Mouse (Mus musculus) midbrain, embryonic 12.5 days (tissue): ENCODE results near the gene Fbxw4. TPM values are rescaled to one million over a fixed set of nuclear protein-coding genes. Genes with fewer than 3 reads are reported as not detected.

ENCODE experiments used
- ATAC-seq: fragments of 200-750 bp; cut with Nextera tagmentation; 2 replicates; pipeline ENCODE4 v1.8.0; 2017; ENCODE audit warnings: low read depth, moderate TSS enrichment, moderate library complexity; ENCODE audit not compliant: low FRiP score
- H3K27ac ChIP-seq: fragments of 300-500 bp; sonication (generic); replicated peaks from 2 replicates; pipeline ENCODE4 v1.5.1; 2016; ENCODE audit warnings: mild to moderate bottlenecking
- H3K27me3 ChIP-seq: fragments of 300-500 bp; sonication (generic); 2 replicates; pipeline ENCODE4 v1.6.1; 2016; ENCODE audit warnings: mild to moderate bottlenecking
- H3K36me3 ChIP-seq: fragments of 300-500 bp; sonication (generic); 2 replicates; pipeline ENCODE4 v1.6.1; 2016
- H3K4me1 ChIP-seq: fragments of 300-500 bp; sonication (generic); 2 replicates; pipeline ENCODE4 v1.6.1; 2016
- H3K4me2 ChIP-seq: fragments of 300-500 bp; sonication (generic); replicated peaks from 2 replicates; pipeline ENCODE4 v1.6.1; 2016; ENCODE audit warnings: mild to moderate bottlenecking, moderate library complexity
- H3K4me3 ChIP-seq: fragments of 300-500 bp; sonication (generic); 2 replicates; pipeline ENCODE4 v1.5.1; 2016; ENCODE audit warnings: mild to moderate bottlenecking
- H3K9ac ChIP-seq: fragments of 300-500 bp; sonication (generic); replicated peaks from 2 replicates; pipeline ENCODE4 v1.6.1; 2016; ENCODE audit warnings: mild to moderate bottlenecking, moderate library complexity
- H3K9me3 ChIP-seq: fragments of 300-500 bp; sonication (generic); 2 replicates; pipeline ENCODE4 v1.6.1; 2016; ENCODE audit warnings: mild to moderate bottlenecking
- WGBS: fragments of 180-500 bp; shearing (Covaris S2); methylation state at CpG from one replicate; pipeline ENCODE4 v1.1.7; 2016; 5-methylcytosine and 5-hydroxymethylcytosine counted together
- polyA plus RNA-seq: library from polyadenylated mRNA; unstranded; fragments of >200 nt; fragmentation: Nextera tagmentation; extraction: Ambion mirVana; gene quantifications from 2 replicates; pipeline ENCODE4 v1.2.1, GENCODE M21; 2016

The Fbxw4 gene
- polyA plus RNA-seq, 1 experiment from 2014 or later: 5.9 TPM

DNA sequence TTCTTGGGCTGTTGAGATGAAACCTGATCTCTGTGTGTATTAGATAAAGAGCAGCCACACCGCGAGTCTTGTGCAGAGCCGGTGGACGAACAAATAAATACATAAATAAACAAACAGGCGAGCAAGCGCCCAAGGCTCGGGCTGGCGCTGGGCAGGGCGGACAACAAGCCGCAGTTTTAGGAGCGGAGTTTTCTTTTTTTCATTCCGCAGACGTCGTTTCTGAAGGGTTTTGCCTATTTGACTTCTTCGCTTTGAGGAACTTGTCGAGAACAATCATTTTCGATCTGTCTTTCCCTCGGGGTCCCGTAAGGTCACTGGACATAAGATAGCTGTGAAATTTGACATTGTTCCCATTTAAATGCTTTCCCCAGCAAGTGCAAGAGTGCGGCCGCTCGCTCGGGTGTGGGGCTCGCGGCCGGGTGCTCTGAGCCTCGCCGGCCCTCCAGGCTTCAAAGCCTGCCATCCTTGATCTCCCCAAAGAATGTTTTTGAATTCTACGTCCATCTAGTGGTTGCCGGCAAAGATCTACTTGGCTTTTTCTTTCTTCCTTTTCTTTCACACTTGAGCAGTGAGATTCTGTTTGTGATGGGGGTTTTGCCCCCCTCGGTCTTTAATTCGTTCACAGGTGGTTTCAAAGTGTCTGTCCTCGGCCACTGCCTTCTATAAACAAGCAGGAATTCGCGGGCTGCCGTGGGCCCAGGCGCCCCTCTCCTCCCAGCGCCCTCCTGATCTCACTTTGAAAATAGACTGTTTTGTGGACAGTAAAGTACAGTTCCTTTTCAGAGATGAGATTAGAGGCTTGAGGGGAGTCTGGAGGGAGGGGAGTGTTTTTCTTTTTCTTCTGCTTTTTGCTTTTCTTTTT lies 15.8 kb upstream of the Fbxw4 start:
- WGBS: 0% methylated on average over 38 of the region's 38 CpGs
- ATAC-seq: no peak
- Histone ChIP-seq H3K27ac (no peak overlapping the region), H3K9ac (0 out of 2 replicates have a peak overlapping the region, but pooled peaks have one; percentile 7), H3K9me3 (no peaks in the 10 kb centered on the region), H3K27me3 (peaks cover 77% of the 10 kb centered on the region), H3K4me1 (peaks cover 14% of the 10 kb centered on the region), H3K4me3 (peak overlapping the region; percentile 32), H3K4me2 (peak overlapping the region; percentile 52), H3K36me3 (no peaks in the 10 kb centered on the region)

DNA sequence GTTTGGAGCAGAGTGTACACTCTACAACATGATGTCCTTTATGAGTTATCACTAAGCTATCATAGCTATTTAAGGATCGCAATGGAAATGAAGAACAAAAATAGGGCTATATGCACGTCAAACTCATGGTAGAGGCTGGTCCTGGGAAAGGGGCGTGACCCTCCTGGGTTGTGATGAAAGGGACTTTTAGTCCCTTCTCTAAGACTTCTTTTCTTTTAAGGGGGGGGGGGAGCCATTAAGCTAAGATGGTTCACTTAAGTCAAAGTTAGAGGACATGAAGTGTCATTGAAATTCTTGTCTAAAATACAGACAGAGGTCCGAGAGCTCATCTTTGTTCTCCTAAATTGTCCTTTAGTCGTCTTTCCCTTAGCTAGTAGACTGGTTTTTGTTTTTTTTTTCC lies 15.1 kb upstream of the Fbxw4 start:
- H3K27me3 ChIP-seq: peaks cover 69% of the 10 kb centered on the region
- no peak overlapping the region for H3K4me3 ChIP-seq
- H3K9ac ChIP-seq: no peak overlapping the region
- no peak for ATAC-seq
- no peak overlapping the region for H3K4me2 ChIP-seq
- H3K4me1 ChIP-seq: peaks cover 14% of the 10 kb centered on the region
- no peaks in the 10 kb centered on the region for H3K36me3 ChIP-seq
- H3K27ac ChIP-seq: no peak overlapping the region
- WGBS: 13% methylated on average over 5 of the region's 5 CpGs
- no peaks in the 10 kb centered on the region for H3K9me3 ChIP-seq

DNA sequence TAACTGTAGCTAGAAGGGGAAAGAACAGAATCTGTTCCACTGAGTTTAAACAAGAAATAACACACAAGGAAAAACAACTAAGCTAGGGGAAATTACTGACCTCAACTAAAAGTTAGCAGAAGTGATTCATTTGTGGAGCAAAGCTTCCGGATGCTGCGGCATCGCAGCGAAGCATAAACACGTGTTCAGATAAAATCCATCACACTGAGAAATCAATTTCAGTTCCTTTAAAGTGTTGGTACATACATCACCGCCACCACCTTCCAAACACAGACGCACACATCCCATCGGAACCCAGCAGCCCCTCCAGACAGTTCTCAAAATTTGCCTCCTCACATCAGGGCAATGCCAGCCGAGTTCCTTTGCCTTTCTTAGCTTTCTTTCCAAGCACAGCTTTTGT lies 12.9 kb upstream of the Fbxw4 start:
- Histone ChIP-seq H3K36me3 (no peaks in the 10 kb centered on the region), H3K4me2 (no peak overlapping the region), H3K9me3 (no peaks in the 10 kb centered on the region), H3K4me3 (no peak overlapping the region), H3K27me3 (peaks cover 66% of the 10 kb centered on the region), H3K4me1 (peaks cover 14% of the 10 kb centered on the region), H3K27ac (no peak overlapping the region), H3K9ac (no peak overlapping the region)
- no peak for ATAC-seq
- 83% methylated on average over 9 of the region's 9 CpGs for WGBS

DNA sequence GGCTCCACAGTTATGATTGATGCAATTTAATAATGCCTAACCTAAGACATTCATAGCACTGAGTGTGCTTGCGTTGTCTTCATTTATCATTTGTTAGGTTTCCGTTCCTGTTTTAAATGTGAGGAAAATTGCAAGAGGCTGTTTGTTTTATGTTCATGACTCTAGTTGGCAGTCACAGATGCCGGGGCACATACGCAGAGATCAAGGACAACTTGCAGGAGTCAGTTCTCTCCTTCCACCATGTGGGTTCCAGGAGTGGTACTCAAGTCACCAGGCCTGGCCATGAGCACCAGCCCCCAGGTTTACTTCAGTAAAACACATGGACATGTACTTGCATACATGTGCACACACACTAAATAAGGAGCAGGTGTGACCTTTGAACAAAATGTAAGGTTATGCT lies 8.9 kb upstream of the Fbxw4 start:
- Histone ChIP-seq H3K9me3 (no peaks in the 10 kb centered on the region), H3K4me2 (no peak overlapping the region), H3K4me3 (no peak overlapping the region), H3K36me3 (no peaks in the 10 kb centered on the region), H3K4me1 (no peaks in the 10 kb centered on the region), H3K9ac (no peak overlapping the region), H3K27ac (no peak overlapping the region), H3K27me3 (peaks cover 34% of the 10 kb centered on the region)
- 97% methylated on average over 4 of the region's 4 CpGs for WGBS
- ATAC-seq: no peak

DNA sequence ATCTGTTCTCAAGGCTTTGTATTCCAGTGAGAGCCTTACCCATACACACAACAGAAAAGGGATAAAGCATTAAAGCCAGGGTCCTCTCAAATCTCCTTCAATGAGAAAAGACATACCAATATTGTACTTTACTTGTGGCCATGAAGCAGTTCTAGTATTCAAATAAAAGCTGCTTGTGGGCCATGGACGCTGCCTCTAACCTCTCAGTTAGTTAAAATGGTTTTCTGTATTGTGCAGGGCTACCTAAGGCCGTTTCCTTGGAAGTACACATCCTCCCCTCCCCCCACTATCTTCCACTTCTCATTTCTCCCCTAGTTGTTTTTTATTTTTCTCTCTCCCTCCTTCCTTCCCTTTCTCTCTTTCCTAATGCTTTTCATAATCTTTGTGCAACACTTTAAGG lies 3.7 kb upstream of the Fbxw4 start:
- WGBS: 74% methylated on average over 2 of the region's 2 CpGs
- Histone ChIP-seq H3K27ac (no peak overlapping the region), H3K4me2 (no peak overlapping the region), H3K9ac (no peak overlapping the region), H3K27me3 (peaks cover 3% of the 10 kb centered on the region; the same call in 1 of the 2 replicates), H3K4me3 (no peak overlapping the region), H3K9me3 (no peaks in the 10 kb centered on the region), H3K4me1 (peaks cover 10% of the 10 kb centered on the region), H3K36me3 (no peaks in the 10 kb centered on the region)
- no peak for ATAC-seq

DNA sequence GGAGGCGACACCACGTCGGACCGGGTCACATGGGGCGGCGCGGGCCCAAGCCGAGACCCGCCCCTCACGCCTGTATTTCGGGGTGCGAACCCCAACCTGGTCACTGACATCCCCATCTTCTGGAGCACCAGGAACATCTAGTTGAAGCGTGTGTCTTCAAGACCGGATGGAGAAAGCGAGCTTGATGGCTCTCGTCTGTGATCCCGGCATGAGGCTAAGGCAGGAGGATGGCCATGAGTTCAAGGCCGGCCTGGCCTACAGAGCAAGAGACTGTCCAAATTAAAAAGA lies 335 bp upstream of the Fbxw4 start:
- Histone ChIP-seq H3K36me3 (no peaks in the 10 kb centered on the region), H3K9me3 (no peaks in the 10 kb centered on the region), H3K4me2 (peak overlapping the region; percentile 80), H3K4me3 (peak overlapping the region; percentile 81), H3K27ac (peak overlapping the region; percentile 95), H3K4me1 (peaks cover 27% of the 10 kb centered on the region), H3K27me3 (peaks cover 3% of the 10 kb centered on the region; the same call in 1 of the 2 replicates), H3K9ac (peak overlapping the region; percentile 97)
- WGBS: 19% methylated on average over 18 of the region's 18 CpGs
- 0 out of 2 replicates have a peak, but pooled peaks have one; percentile 10 for ATAC-seq

DNA sequence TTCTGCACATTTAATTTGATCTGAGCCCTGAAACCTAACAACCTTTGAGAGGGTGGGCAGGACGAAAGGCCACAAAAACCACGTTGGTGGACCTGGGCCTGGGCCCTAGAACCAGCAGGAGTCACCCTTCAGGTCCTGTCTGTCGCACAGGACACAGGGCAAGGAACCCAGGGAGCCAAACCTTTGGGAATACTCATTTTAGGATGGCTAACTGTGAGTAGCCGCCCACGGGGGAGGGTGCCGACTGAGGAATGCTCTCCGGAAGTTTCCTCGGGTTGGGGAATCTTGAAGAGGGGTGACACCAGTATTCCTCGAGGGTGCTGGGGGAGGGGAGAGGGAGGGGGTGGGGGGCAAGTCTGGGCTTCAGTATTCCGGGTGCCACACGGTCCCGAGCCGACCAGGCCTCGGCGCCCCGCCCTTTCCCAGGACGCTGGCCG lies 793 bp downstream of the Fbxw4 start:
- Histone ChIP-seq H3K9me3 (no peaks in the 10 kb centered on the region), H3K9ac (peak overlapping the region; percentile 97), H3K4me1 (peaks cover 27% of the 10 kb centered on the region), H3K27me3 (peaks cover 3% of the 10 kb centered on the region; the same call in 1 of the 2 replicates), H3K36me3 (no peaks in the 10 kb centered on the region), H3K27ac (peak overlapping the region; percentile 95), H3K4me2 (peak overlapping the region; percentile 80), H3K4me3 (peak overlapping the region; percentile 81)
- ATAC-seq: peak; percentile 47; the same call in 1 of the 2 replicates
- WGBS: 4% methylated on average over 9 of the region's 18 CpGs

DNA sequence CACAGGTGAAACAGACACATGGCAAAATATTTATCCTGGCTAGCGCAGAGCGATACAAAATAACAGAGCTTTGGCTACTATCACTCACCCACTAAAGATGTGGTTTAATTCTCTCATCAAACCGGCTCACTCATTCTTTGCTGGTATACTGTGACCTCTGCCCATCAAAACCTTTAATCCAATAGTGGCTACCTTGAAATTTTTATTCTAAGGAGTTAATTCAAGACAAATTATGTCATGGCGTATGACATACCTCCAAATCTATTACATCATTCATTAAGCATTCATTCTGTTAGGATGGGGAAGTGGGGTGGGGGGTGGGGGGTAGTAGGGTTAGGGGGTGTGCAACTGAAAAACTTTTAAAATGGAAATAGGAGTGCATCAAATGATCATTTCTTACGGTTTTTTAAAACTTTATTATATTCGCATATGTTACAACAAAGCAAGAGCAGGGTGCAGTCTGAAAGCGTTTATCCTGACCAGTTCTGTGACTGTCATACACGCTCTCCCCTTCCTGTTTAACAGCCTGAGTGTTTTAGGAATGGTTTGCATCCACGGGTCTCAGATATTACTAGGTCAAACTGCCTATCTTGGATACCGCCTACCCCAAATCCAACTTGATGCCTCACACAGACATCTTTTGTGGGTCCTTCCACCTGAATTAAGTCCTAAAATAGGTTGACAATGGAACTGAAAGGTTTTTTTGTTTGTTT lies 1.4 kb downstream of the Fbxw4 start:
- no peak for ATAC-seq
- Histone ChIP-seq H3K36me3 (no peaks in the 10 kb centered on the region), H3K27me3 (peaks cover 3% of the 10 kb centered on the region; the same call in 1 of the 2 replicates), H3K4me3 (peak overlapping the region; percentile 81), H3K4me1 (peaks cover 27% of the 10 kb centered on the region), H3K4me2 (peak overlapping the region; percentile 80), H3K9ac (peak overlapping the region; percentile 97; the same call in 1 of the 2 replicates), H3K9me3 (no peaks in the 10 kb centered on the region), H3K27ac (peak overlapping the region; percentile 95; the same call in 1 of the 2 replicates)
- WGBS: 65% methylated on average over 10 of the region's 10 CpGs

DNA sequence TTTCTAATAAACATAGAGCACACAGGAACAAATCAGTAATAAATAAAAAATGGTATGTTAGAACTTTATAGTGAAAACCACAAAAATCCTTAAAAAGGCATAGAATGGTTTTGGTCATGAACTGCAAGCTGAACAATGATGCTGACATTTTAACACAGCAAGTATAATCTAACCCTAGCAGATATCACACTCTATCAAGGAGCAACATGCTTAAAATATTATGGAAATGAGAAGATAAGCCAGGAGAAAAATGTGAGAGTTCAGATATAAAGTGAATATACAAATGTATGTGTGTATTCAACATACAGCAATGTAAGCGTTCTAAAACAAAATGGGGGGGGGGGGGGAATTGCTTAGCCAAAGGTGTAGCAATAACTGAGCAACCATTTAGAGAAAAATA lies 2.3 kb downstream of the Fbxw4 start:
- 88% methylated on average over 1 of the region's 1 CpGs for WGBS
- no peaks in the 10 kb centered on the region for H3K9me3 ChIP-seq
- H3K36me3 ChIP-seq: no peaks in the 10 kb centered on the region
- no peak overlapping the region for H3K4me3 ChIP-seq
- H3K27me3 ChIP-seq: peaks cover 2% of the 10 kb centered on the region; the same call in 1 of the 2 replicates
- peaks cover 27% of the 10 kb centered on the region for H3K4me1 ChIP-seq
- no peak for ATAC-seq
- H3K27ac ChIP-seq: no peak overlapping the region
- no peak overlapping the region for H3K9ac ChIP-seq
- no peak overlapping the region for H3K4me2 ChIP-seq

DNA sequence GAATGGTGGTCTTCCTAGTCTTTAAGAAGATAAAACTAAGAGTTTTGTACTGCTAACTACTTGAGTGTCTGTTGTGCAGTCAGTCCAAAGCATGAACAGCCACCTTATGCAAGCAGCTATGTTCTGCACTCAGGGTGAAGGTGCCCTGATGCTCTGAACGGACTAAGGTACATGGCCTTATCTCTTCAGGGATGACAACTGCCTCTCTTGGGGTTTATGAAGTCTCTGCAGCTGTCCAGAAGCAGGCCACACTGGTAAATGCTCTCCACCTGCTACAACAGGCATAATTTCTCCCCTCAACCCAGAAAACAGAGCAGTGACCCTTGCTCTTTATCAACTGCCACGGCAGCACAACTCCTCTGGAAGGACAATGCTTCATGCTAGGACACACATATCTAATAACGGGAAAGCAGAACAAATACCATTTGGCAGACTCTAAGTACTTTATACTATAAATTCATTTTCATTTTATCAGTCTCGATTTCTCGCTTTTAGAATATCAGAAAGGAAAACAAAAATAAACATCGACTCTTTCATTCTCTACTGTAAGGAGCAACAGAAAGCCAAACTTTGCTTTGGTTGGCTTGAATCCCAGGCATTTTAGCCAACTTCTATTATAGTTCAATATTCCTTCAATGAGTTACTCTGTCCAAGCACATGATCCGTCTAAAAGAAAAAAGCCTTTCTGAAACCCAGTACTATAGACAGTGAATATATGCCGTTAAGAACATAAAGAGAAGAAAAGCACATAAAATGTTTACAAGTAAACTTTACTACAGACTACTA lies 3.1 kb downstream of the Fbxw4 start:
- H3K4me1 ChIP-seq: peaks cover 33% of the 10 kb centered on the region
- H3K9me3 ChIP-seq: no peaks in the 10 kb centered on the region
- no peak overlapping the region for H3K4me2 ChIP-seq
- no peaks in the 10 kb centered on the region for H3K36me3 ChIP-seq
- no peaks in the 10 kb centered on the region for H3K27me3 ChIP-seq
- no peak overlapping the region for H3K9ac ChIP-seq
- ATAC-seq: no peak
- 71% methylated on average over 8 of the region's 8 CpGs for WGBS
- H3K4me3 ChIP-seq: no peak overlapping the region
- H3K27ac ChIP-seq: no peak overlapping the region

DNA sequence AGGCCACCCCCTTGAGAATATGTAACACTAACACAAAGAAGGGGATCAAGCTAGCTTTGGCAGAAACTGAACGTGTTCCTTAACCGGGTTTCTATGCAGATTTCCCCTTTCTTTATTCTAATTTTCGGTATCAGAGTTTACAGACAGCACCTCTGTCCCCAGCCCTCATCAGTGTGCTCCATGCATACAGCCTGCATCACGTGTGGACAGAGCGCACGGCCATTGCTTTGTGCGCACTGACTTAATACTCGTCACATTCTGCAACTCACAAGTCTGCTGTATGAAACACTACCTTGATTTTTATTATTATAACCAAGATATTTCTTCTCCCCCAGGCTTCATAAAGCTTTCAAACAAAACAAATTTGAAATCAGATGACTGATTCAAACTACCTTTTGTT lies 4.2 kb downstream of the Fbxw4 start:
- no peaks in the 10 kb centered on the region for H3K27me3 ChIP-seq
- H3K36me3 ChIP-seq: no peaks in the 10 kb centered on the region
- peaks cover 33% of the 10 kb centered on the region for H3K4me1 ChIP-seq
- no peak overlapping the region for H3K4me3 ChIP-seq
- no peak overlapping the region for H3K9ac ChIP-seq
- H3K9me3 ChIP-seq: no peaks in the 10 kb centered on the region
- WGBS: 59% methylated on average over 8 of the region's 8 CpGs
- ATAC-seq: no peak
- no peak overlapping the region for H3K27ac ChIP-seq
- peak overlapping the region; percentile 1; the same call in 1 of the 2 replicates for H3K4me2 ChIP-seq
